Mouse (Mus musculus) spleen, adult 2 months (tissue): Measurements from ENCODE around the gene Tenm4. TPM values are rescaled to one million over a fixed set of nuclear protein-coding genes. Genes with fewer than 3 reads are reported as not detected.

Source experiments
- DNase-seq, 2 experiments: peaks; one replicate each; pipeline versions ENCODE4 v3.0.0 to v3.0.0-alpha.2; 2012 to 2021; ENCODE audit warnings: low spot score in 2 of 2, low read depth in 1 of 2
- H3K27ac ChIP-seq: fragments of 200-500 bp; 2 replicates; pipeline ENCODE4 v1.5.1; 2012; ENCODE audit warnings: low read length, inconsistent platforms; ENCODE audit not compliant: insufficient read depth
- H3K27me3 ChIP-seq: fragments of 200-500 bp; 2 replicates; pipeline ENCODE4 v1.6.1; 2012; ENCODE audit warnings: mild to moderate bottlenecking, moderate library complexity, low read length, inconsistent platforms; ENCODE audit not compliant: control insufficient read depth, insufficient read depth
- H3K36me3 ChIP-seq: fragments of 200-500 bp; 2 replicates; pipeline ENCODE4 v1.6.1; 2012; ENCODE audit warnings: mild to moderate bottlenecking, low read length, inconsistent platforms; ENCODE audit not compliant: control insufficient read depth, insufficient read depth
- H3K4me1 ChIP-seq: fragments of 200-500 bp; 2 replicates; pipeline ENCODE4 v1.6.1; 2011; ENCODE audit warnings: inconsistent platforms; ENCODE audit not compliant: control insufficient read depth, insufficient read depth, insufficient read length
- H3K4me3 ChIP-seq: fragments of 200-500 bp; 2 replicates; pipeline ENCODE4 v1.5.1; 2011; ENCODE audit warnings: mild to moderate bottlenecking, inconsistent platforms; ENCODE audit not compliant: insufficient read depth, insufficient read length; ENCODE audit errors: extremely low read depth
- CTCF ChIP-seq: fragments of 200-500 bp; IDR thresholded peaks from 2 replicates; pipeline ENCODE4 v1.5.1; 2011; ENCODE audit warnings: mild to moderate bottlenecking, inconsistent platforms; ENCODE audit not compliant: insufficient read depth, insufficient read length, insufficient replicate concordance; ENCODE audit errors: extremely low read depth
- POLR2A ChIP-seq: fragments of 200-500 bp; IDR thresholded peaks from 2 replicates; pipeline ENCODE4 v1.6.1; 2011; ENCODE audit warnings: low read depth, low read length, inconsistent platforms
- WGBS: fragments of 180-500 bp; shearing (Covaris S2); methylation state at CpG from one replicate; pipeline ENCODE4 v1.1.7; 2018; 5-methylcytosine and 5-hydroxymethylcytosine counted together
- polyA plus RNA-seq: library from polyadenylated mRNA; depleted of rRNA; stranded (reverse); fragments of >200 nt; gene quantifications from 2 replicates; pipeline ENCODE4 v1.2.3, GENCODE M21; 2012

Tenm4 gene
- polyA plus RNA-seq, 1 experiment = 1.2 TPM

GRCm38 (mm10) chr7:96905422-96905821 is 734.4 kb downstream of the Tenm4 start:
- no peak for DNase-seq
- Histone ChIP-seq H3K4me1 (no peaks in the 10 kb centered on the region), H3K4me3 (no peak overlapping the region), H3K27me3 (no peaks in the 10 kb centered on the region), H3K27ac (no peak overlapping the region), H3K36me3 (no peaks in the 10 kb centered on the region)
- TF ChIP-seq CTCF = no peak
- no peak for TF ChIP-seq POLR2A
- 97% methylated on average over 3 of the region's 3 CpGs for WGBS

- 93% methylated on average over 20 of the region's 20 CpGs for WGBS
- TF ChIP-seq CTCF (no peak), POLR2A (no peak)
- Histone ChIP-seq H3K36me3 (no peaks in the 10 kb centered on the region), H3K4me3 (no peak overlapping the region), H3K27ac (no peak overlapping the region), H3K27me3 (no peaks in the 10 kb centered on the region), H3K4me1 (no peaks in the 10 kb centered on the region)
- DNase-seq = no peak
Observed at GRCm38 (mm10) chr7:96906216-96906615, 735.2 kb downstream of the Tenm4 start.

DNA sequence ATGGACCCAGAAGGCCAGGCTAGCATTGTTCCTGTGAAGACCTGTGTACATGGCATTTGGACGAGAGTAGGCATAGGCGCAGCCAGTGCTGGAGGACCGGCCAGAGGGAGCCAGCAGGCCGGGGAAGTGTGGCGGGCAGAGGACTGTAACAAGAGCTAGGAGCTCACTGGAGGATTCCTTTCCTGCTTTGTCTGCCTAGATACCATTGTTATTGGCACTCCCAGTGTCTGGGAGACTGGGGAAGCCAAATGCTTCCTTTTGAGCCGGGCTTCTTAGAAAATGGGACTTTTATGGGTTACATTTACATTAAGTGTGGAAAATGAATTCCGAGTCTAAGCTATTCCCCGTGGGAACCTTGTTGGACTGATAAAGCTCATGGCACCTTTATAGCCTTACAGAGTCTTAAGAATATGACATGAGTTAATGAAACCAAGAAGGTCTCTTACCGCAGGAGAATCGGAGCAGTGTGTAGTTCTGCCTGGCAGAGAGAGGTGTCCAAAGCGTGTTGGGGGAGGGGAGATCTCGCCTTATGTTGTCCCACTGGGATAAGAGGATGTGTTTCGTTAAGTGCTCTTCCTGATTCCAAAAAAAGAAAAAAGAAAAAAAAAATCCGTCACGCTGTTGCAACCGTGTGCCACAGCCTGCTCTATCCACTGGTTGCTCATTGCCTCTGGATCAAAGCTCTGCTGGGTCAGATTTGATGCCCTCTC is 737.1 kb downstream of the Tenm4 start:
- no peak for DNase-seq
- 88% methylated on average over 16 of the region's 16 CpGs for WGBS
- no peaks in the 10 kb centered on the region for H3K27me3 ChIP-seq
- H3K36me3 ChIP-seq = no peaks in the 10 kb centered on the region
- no peaks in the 10 kb centered on the region for H3K4me1 ChIP-seq
- TF ChIP-seq POLR2A (no peak), CTCF (no peak)
- no peak overlapping the region for H3K27ac ChIP-seq
- H3K4me3 ChIP-seq = no peak overlapping the region

GRCm38 (mm10) chr7:96909856-96910255 is 738.8 kb downstream of the Tenm4 start:
- Histone ChIP-seq H3K4me3 (no peak overlapping the region), H3K27me3 (no peaks in the 10 kb centered on the region), H3K4me1 (no peaks in the 10 kb centered on the region), H3K27ac (no peak overlapping the region), H3K36me3 (no peaks in the 10 kb centered on the region)
- TF ChIP-seq POLR2A (no peak), CTCF (no peak)
- WGBS = 77% methylated on average over 5 of the region's 5 CpGs
- no peak for DNase-seq

DNA sequence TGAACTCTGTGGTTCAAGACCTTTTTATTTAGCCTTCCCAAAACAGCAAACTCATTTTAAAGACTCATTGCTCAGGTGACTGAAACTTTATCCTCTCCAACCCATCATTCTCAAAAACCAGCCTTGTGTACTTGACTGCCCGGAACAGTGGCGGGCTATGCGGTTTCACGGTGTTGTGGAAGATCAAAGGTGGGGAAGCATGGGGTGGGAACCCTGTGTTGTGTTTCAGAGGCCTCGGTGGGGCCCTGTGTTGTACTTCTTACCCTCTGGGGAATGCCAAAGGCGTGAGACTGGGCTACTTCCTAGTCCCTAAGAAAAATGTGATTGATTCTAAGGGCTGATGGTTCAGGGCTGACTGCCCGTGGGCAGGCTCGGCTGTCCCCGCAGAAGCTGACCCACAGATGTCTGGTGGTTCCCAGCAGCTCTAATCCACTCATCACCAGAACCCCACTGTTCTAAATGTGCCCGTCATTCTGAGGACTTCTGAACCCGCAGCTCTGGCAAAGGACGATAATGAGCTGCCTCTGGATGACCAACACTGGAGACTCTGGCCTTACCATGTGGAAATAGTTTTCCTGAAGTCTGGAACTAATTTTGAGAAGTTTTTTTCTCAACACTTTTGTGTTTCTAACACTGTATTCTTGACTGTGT is 739.4 kb downstream of the Tenm4 start:
- TF ChIP-seq POLR2A (no peak), CTCF (no peak)
- no peaks in the 10 kb centered on the region for H3K36me3 ChIP-seq
- 77% methylated on average over 12 of the region's 12 CpGs for WGBS
- DNase-seq = no peak
- H3K4me1 ChIP-seq = no peaks in the 10 kb centered on the region
- H3K27me3 ChIP-seq = no peaks in the 10 kb centered on the region
- no peak overlapping the region for H3K4me3 ChIP-seq
- no peak overlapping the region for H3K27ac ChIP-seq

- Histone ChIP-seq H3K4me1 (no peaks in the 10 kb centered on the region), H3K27ac (no peak overlapping the region)
Observed at GRCm38 (mm10) chr7:96914031-96914430, 743.0 kb downstream of the Tenm4 start.

More at GRCm38 (mm10) chr7:96914031-96914430, 743.0 kb downstream of the Tenm4 start:
- Histone ChIP-seq H3K4me3 (no peak overlapping the region), H3K36me3 (no peaks in the 10 kb centered on the region), H3K27me3 (no peaks in the 10 kb centered on the region)
- peak; percentile 43 to 64 for DNase-seq
- WGBS = under 1% methylated on average over 6 of the region's 6 CpGs
- TF ChIP-seq POLR2A (no peak), CTCF (peak; percentile 88)
